Mouse (Mus musculus) neural tube, embryonic 14.5 days (tissue): ENCODE measurements around the gene Plekhh1. TPM values are rescaled to one million over a fixed set of nuclear protein-coding genes. Genes with fewer than 3 reads are reported as not detected.
"Not testable (repeated sequence)": the region's sequence is repeated elsewhere in the genome, so short reads cannot be mapped to it uniquely, and the experiment has no call there.

Experiments used
- ATAC-seq: fragments of 200-750 bp; cut with Nextera tagmentation; 2 replicates; pipeline ENCODE4 v1.8.0; 2017; ENCODE audit warnings: low read depth, mild to moderate bottlenecking, moderate TSS enrichment, moderate library complexity
- H3K27ac ChIP-seq: fragments of 300-500 bp; sonication (generic); 2 replicates; pipeline ENCODE4 v1.5.1; 2014; ENCODE audit warnings: low read depth, mild to moderate bottlenecking, control low read depth, low read length, moderate library complexity, mixed read lengths
- H3K27me3 ChIP-seq: fragments of 300-500 bp; sonication (generic); 2 replicates; pipeline ENCODE4 v1.6.1; 2014; ENCODE audit warnings: low read length; ENCODE audit not compliant: control insufficient read depth, insufficient read depth
- H3K36me3 ChIP-seq: fragments of 300-500 bp; sonication (generic); 2 replicates; pipeline ENCODE4 v1.6.1; 2014; ENCODE audit warnings: low read length, mixed read lengths; ENCODE audit not compliant: control insufficient read depth, insufficient read depth
- H3K4me1 ChIP-seq: fragments of 300-500 bp; sonication (generic); 2 replicates; pipeline ENCODE4 v1.6.1; 2014; ENCODE audit warnings: low read length; ENCODE audit not compliant: control insufficient read depth, insufficient read depth
- H3K4me2 ChIP-seq: fragments of 300-500 bp; sonication (generic); 2 replicates; pipeline ENCODE4 v1.6.1; 2014; ENCODE audit warnings: mild to moderate bottlenecking, low read depth, low read length, control low read depth
- H3K4me3 ChIP-seq: fragments of 300-500 bp; sonication (generic); 2 replicates; pipeline ENCODE4 v1.5.1; 2014; ENCODE audit warnings: low read depth, low read length, control low read depth, mixed read lengths
- H3K9ac ChIP-seq: fragments of 300-500 bp; sonication (generic); replicated peaks from 2 replicates; pipeline ENCODE4 v1.6.1; 2014; ENCODE audit warnings: low read depth, mild to moderate bottlenecking, control low read depth, low read length, mixed read lengths
- H3K9me3 ChIP-seq: fragments of 300-500 bp; sonication (generic); 2 replicates; pipeline ENCODE4 v1.6.1; 2016; ENCODE audit warnings: low read length; ENCODE audit not compliant: control insufficient read depth
- WGBS: fragments of 180-500 bp; shearing (Covaris S2); extraction: QIAGEN DNeasy Blood & Tissue Kit; methylation state at CpG from one replicate; pipeline ENCODE4 v1.1.7; 2014; 5-methylcytosine and 5-hydroxymethylcytosine counted together
- polyA plus RNA-seq: library from polyadenylated mRNA; unstranded; fragments of >200 nt; fragmentation: Nextera tagmentation; extraction: Ambion mirVana; gene quantifications from 2 replicates; pipeline ENCODE4 v1.2.1, GENCODE M21; 2014

The Plekhh1 gene
- polyA plus RNA-seq, 1 experiment from 2014 or later: 2.4 TPM

- Histone ChIP-seq H3K9ac (no peak overlapping the region), H3K27ac (no peak overlapping the region), H3K4me1 (no peaks in the 10 kb centered on the region), H3K4me2 (no peak overlapping the region), H3K36me3 (no peaks in the 10 kb centered on the region), H3K27me3 (no peaks in the 10 kb centered on the region), H3K4me3 (no peak overlapping the region), H3K9me3 (no peaks in the 10 kb centered on the region)
- no peak for ATAC-seq
- WGBS: 67% methylated on average over 4 of the region's 4 CpGs
Measured at GRCm38 (mm10) chr12:79017994-79018399, 11.0 kb upstream of the Plekhh1 start.

DNA sequence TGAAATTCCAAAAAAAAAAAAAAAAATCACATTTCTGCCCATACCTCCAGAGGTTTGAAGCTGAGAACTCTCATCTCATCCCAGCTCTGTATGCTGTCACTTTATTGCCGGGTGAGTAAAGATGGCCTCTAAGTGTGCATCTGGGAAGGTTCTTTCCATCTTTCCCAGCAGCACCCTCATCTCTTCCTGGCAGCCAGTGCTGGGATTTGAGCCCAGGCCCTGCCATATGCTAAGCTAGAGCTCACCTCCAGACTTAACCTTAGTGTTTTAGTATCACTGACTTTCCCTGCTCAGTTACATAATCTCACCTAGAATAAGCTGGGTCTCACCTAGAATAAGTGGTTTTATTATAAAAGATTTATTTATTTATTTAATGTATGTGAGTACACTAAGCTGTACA lies 7.1 kb upstream of the Plekhh1 start:
- H3K9ac ChIP-seq: no peak overlapping the region
- no peak overlapping the region for H3K27ac ChIP-seq
- no peak overlapping the region for H3K4me2 ChIP-seq
- no peaks in the 10 kb centered on the region for H3K9me3 ChIP-seq
- no peak for ATAC-seq
- no peaks in the 10 kb centered on the region for H3K4me1 ChIP-seq
- H3K27me3 ChIP-seq: no peaks in the 10 kb centered on the region
- H3K36me3 ChIP-seq: no peaks in the 10 kb centered on the region
- H3K4me3 ChIP-seq: no peak overlapping the region
- 93% methylated on average over 1 of the region's 1 CpGs for WGBS

DNA sequence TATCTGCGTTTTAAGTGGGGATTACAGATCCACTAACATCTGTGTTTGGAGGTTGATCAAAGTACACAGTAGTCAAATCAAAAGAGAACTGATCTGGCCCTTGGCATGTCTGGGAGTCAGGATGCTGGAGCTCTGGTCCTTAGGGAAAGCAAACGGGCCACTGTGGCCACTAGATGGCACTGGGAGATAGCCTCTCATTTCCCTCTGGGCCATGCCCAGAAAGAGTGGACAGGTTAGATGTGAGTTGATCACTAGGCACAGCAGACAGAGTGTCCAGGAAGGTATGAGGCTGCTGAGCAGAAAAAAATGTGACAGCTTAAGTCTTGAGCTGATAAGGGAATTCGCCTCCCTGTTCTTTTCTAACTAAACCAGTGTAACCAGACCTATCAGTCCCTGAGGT lies 6.1 kb upstream of the Plekhh1 start:
- Histone ChIP-seq H3K4me1 (no peaks in the 10 kb centered on the region), H3K4me3 (no peak overlapping the region), H3K9me3 (no peaks in the 10 kb centered on the region), H3K36me3 (no peaks in the 10 kb centered on the region), H3K27ac (no peak overlapping the region), H3K27me3 (no peaks in the 10 kb centered on the region), H3K4me2 (no peak overlapping the region), H3K9ac (no peak overlapping the region)
- 9% methylated on average over 3 of the region's 3 CpGs for WGBS
- no peak; the same call in 1 of the 2 replicates for ATAC-seq

DNA sequence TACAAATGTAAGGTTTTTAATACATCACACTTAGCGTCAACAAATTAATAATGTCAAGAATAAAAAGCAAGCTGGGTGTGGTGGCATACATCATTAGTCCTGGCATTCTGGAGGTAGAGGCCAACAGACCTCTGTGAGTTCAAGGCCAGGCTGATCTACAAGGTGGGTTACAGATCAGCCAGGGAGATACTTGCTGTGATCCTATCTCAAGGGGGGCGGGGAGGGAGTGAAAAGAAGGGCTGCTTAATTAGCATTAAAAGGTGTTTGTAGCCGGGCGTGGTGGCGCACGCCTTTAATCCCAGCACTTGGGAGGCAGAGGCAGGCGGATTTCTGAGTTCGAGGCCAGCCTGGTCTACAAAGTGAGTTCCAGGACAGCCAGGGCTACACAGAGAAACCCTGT lies 1.4 kb upstream of the Plekhh1 start:
- 93% methylated on average over 8 of the region's 8 CpGs for WGBS
- H3K4me1 ChIP-seq, H3K9me3 ChIP-seq, H3K27me3 ChIP-seq, H3K36me3 ChIP-seq, H3K27ac ChIP-seq, H3K9ac ChIP-seq, H3K4me2 ChIP-seq, H3K4me3 ChIP-seq, ATAC-seq: not testable (repeated sequence)

- no peaks in the 10 kb centered on the region for H3K4me1 ChIP-seq
- no peak overlapping the region for H3K9ac ChIP-seq
- 97% methylated on average over 2 of the region's 2 CpGs for WGBS
- H3K27ac ChIP-seq: no peak overlapping the region
- ATAC-seq: no peak
- H3K9me3 ChIP-seq: no peaks in the 10 kb centered on the region
- no peaks in the 10 kb centered on the region for H3K27me3 ChIP-seq
- no peaks in the 10 kb centered on the region for H3K36me3 ChIP-seq
- H3K4me2 ChIP-seq: no peak overlapping the region
- H3K4me3 ChIP-seq: no peak overlapping the region
Measured at GRCm38 (mm10) chr12:79034331-79034730, 5.4 kb downstream of the Plekhh1 start.

DNA sequence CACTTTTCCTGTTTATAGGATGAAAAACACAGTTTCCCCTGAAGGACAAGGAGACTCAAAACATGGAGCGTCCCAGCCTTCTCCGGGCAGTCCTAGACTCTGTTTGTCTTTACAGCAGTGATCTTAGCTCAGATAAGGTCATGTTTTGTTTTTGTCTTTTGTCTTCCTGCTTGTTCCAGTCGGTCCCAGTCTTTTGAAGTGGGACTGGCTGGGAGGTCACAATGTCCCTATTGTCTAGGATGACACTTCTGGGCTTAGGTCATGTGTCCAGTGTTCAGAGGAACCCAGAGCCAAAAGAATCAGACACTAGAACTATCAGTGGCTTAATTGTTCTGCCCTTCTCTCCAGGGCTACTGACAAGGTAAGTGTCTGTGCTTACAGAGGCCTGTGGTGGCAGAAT lies 6.4 kb downstream of the Plekhh1 start:
- Histone ChIP-seq H3K4me1 (no peaks in the 10 kb centered on the region), H3K27me3 (no peaks in the 10 kb centered on the region), H3K9ac (no peak overlapping the region), H3K4me2 (no peak overlapping the region), H3K4me3 (no peak overlapping the region), H3K36me3 (no peaks in the 10 kb centered on the region), H3K27ac (no peak overlapping the region), H3K9me3 (no peaks in the 10 kb centered on the region)
- ATAC-seq: no peak
- 6% methylated on average over 3 of the region's 3 CpGs for WGBS

DNA sequence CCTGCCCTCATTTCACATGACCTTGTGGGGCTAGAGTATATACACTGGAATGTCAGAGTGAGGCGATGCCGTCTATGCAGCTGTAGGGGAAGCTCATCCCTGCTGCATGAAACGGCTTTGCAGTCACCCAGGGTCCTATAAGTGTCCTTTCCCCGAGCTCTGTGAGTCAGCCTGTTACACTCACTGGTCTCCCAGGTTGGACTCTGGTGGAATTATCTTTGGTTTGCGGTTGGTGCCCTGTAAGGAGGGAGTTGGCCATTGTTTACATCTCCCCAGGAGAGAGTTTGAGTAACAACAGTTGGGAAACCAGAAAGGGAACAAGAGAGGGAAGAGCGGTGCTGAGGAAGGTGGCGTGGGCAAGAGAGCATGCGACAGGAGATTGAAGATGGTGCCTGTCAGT lies 10.7 kb downstream of the Plekhh1 start:
- H3K4me2 ChIP-seq: no peak overlapping the region
- no peak for ATAC-seq
- no peak overlapping the region for H3K4me3 ChIP-seq
- H3K36me3 ChIP-seq: no peaks in the 10 kb centered on the region
- no peaks in the 10 kb centered on the region for H3K4me1 ChIP-seq
- no peak overlapping the region for H3K27ac ChIP-seq
- WGBS: 74% methylated on average over 8 of the region's 8 CpGs
- H3K9me3 ChIP-seq: no peaks in the 10 kb centered on the region
- H3K27me3 ChIP-seq: no peaks in the 10 kb centered on the region
- no peak overlapping the region for H3K9ac ChIP-seq

DNA sequence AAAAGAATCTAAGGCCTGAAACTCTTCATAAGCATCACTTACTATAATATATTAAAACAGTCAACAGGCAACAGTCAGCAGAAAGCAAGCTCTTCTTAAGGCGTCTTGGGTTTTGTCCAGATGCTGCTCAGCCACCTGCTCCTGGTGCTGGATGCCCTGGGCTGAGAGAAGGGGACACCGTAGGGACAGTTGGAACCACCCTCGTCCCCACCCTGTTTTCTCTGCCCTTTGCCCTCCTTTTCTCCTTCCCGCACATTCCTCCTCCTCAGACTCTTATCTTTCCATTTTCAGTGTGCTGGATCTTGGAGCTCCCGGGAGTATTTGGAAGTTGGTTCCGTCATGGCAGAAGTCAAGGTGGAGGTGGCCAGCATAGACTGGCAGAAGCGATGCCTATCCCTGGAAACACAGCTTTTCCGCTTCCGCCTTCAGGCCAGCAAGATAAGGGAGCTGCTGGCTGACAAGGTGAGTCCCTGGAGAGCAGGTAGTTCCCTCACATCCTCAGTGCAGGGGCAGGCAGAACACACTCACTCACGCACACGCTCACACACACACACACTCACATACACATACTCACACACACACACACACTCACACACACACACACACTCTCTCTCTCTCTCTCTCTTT lies 11.4 kb downstream of the Plekhh1 start:
- H3K4me1 ChIP-seq: no peaks in the 10 kb centered on the region
- H3K9me3 ChIP-seq: no peaks in the 10 kb centered on the region
- H3K27me3 ChIP-seq: no peaks in the 10 kb centered on the region
- H3K4me3 ChIP-seq: no peak overlapping the region
- no peak overlapping the region for H3K27ac ChIP-seq
- 94% methylated on average over 11 of the region's 11 CpGs for WGBS
- H3K4me2 ChIP-seq: no peak overlapping the region
- no peaks in the 10 kb centered on the region for H3K36me3 ChIP-seq
- ATAC-seq: no peak
- no peak overlapping the region for H3K9ac ChIP-seq

DNA sequence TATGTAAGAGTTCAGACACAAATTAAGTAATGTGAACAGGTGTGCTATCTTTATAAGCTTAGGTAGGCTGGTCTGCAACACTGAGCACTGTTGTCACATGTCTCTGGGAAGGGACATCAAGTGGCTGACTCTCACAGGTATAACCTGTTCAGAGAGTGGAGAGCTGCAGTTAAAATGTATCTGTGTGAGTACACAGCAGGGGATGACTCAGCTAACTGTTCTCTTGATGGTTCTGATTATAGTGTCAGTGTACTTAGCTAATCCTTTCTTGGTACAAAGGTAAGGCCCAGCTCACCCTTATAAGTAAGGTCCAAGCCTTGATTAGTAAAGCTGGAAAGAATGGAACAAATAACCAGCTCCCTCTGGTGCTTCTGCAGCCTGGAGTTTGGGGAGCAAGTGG lies 12.5 kb downstream of the Plekhh1 start:
- Histone ChIP-seq H3K4me1 (no peaks in the 10 kb centered on the region), H3K27me3 (no peaks in the 10 kb centered on the region), H3K4me2 (no peak overlapping the region), H3K36me3 (no peaks in the 10 kb centered on the region), H3K27ac (no peak overlapping the region), H3K9ac (no peak overlapping the region), H3K4me3 (no peak overlapping the region), H3K9me3 (no peaks in the 10 kb centered on the region)
- no peak for ATAC-seq
